Mouse (Mus musculus) macrophage (primary cell): Measurements from ENCODE around the gene Kdm4a. TPM values are rescaled to one million over a fixed set of nuclear protein-coding genes. Genes with fewer than 3 reads are reported as not detected.

Experiments used
- H3K27ac ChIP-seq: fragments of 350-480 bp; formaldehyde crosslinking; 2 replicates; pipeline ENCODE4 v1.9.0; 2021
- H3K36me3 ChIP-seq: fragments of 350-480 bp; formaldehyde crosslinking; 2 replicates; pipeline ENCODE4 v1.9.0; 2021; ENCODE audit errors: inconsistent target
- H3K4me3 ChIP-seq: fragments of 350-480 bp; formaldehyde crosslinking; 2 replicates; pipeline ENCODE4 v1.9.0; 2021; ENCODE audit errors: inconsistent target
- H3K79me2 ChIP-seq: fragments of 350-480 bp; formaldehyde crosslinking; 2 replicates; pipeline ENCODE4 v1.9.0; 2021; ENCODE audit errors: inconsistent target
- WGBS: methylation state at CpG from one replicate; pipeline ENCODE4 v1.1.7; 2026; ENCODE audit warnings: inconsistent platforms; ENCODE audit not compliant: missing documents; 5-methylcytosine and 5-hydroxymethylcytosine counted together
- polyA plus RNA-seq: library from polyadenylated mRNA; stranded (reverse); fragments of 250-400 nt; gene quantifications from 3 replicates; pipeline ENCODE4 v1.2.4, GENCODE M21; 2018; ENCODE audit warnings: inconsistent platforms

Kdm4a gene
- polyA plus RNA-seq, 1 experiment from 2014 or later = 25.1 TPM

GRCm38 (mm10) chr4:118088771-118089170 is 91.1 kb downstream of the Kdm4a start:
- Histone ChIP-seq H3K27ac (no peak overlapping the region), H3K36me3 (no peaks in the 10 kb centered on the region), H3K4me3 (no peak overlapping the region), H3K79me2 (no peaks in the 10 kb centered on the region)
- WGBS = 68% methylated on average over 2 of the region's 2 CpGs

Other genes starting within 250 kb of the Kdm4a start
- gene St3gal3, start 45.1 kb downstream of the Kdm4a start, polyA plus RNA-seq = 10.8 to 15.7 TPM (median 11.3 TPM) in 3 replicates
- 0.07 to 0.56 TPM (median 0.34 TPM) in 3 replicates for gene Ptprf, start 111.4 kb upstream of the Kdm4a start, polyA plus RNA-seq
- 3.0 to 9.6 TPM (median 5.2 TPM) in 3 replicates for gene Szt2, start 229.2 kb upstream of the Kdm4a start, polyA plus RNA-seq
- gene Med8, start 229.3 kb upstream of the Kdm4a start, polyA plus RNA-seq = 69.4 to 89.5 TPM (median 85.4 TPM) in 3 replicates
- 152 to 208 TPM (median 177 TPM) in 3 replicates for gene Elovl1, start 248.1 kb upstream of the Kdm4a start, polyA plus RNA-seq